Mouse (Mus musculus): ENCODE measurements around the gene Olfr812. TPM values are rescaled to one million over a fixed set of nuclear protein-coding genes. Genes with fewer than 3 reads are reported as not detected.
"Not testable (repeated sequence)": the region's sequence is repeated elsewhere in the genome, so short reads cannot be mapped to it uniquely, and the experiment has no call there.

The Olfr812 gene
- polyA plus RNA-seq (2014; fragmentation: Nextera tagmentation; extraction: Ambion mirVana) = not detected in 2 replicates

- Histone ChIP-seq H3K36me3 (ENCODE audit: control insufficient read depth, insufficient read depth, low read length) (no peaks in the 10 kb centered on the region), H3K9ac (ENCODE audit: low read depth, low read length) (no peak within 1 kb of the TSS), H3K4me3 (ENCODE audit: low read depth, low read length) (no peak within 1 kb of the TSS), H3K27me3 (replicated peaks; ENCODE audit: control insufficient read depth, insufficient read depth, low read length) (no peaks in the 10 kb centered on the region), H3K4me2 (no peak within 1 kb of the TSS), H3K9me3 (ENCODE audit: control insufficient read depth, low read length) (no peaks in the 10 kb centered on the region), H3K4me1 (replicated peaks; ENCODE audit: control insufficient read depth, insufficient read depth, low read length) (no peaks in the 10 kb centered on the region), H3K27ac (ENCODE audit: low read depth, low read length) (no peak within 1 kb of the TSS)
- DNase-seq (ENCODE audit: low spot score) (no peak), ATAC-seq (replicated peaks; ENCODE audit: low FRiP score) (no peak)
- 50% methylated on average over 1 of the region's 1 CpGs for WGBS
These were observed at the start of gene Olfr812 for GRCm38 (mm10) chr10:129845994-129846393. Gene Olfr812 (minus strand): TSS chr10:129846094.

GRCm38 (mm10) chr10:129885934-129886333 is 40.0 kb upstream of the Olfr812 start:
- Histone ChIP-seq H3K9me3 (ENCODE audit: control insufficient read depth, low read length) (no peaks in the 10 kb centered on the region; the same call in 1 of the 2 replicates), H3K27ac (ENCODE audit: low read depth, low read length) (no peak overlapping the region), H3K4me3 (ENCODE audit: low read depth, low read length) (no peak overlapping the region), H3K4me2 (no peak overlapping the region), H3K4me1 (replicated peaks; ENCODE audit: control insufficient read depth, insufficient read depth, low read length) (no peaks in the 10 kb centered on the region), H3K36me3 (ENCODE audit: control insufficient read depth, insufficient read depth, low read length) (no peaks in the 10 kb centered on the region), H3K27me3 (replicated peaks; ENCODE audit: control insufficient read depth, insufficient read depth, low read length) (no peaks in the 10 kb centered on the region), H3K9ac (ENCODE audit: low read depth, low read length) (no peak overlapping the region)
- 85% methylated on average over 7 of the region's 7 CpGs for WGBS
- no peak for DNase-seq (ENCODE audit: low spot score)
- ATAC-seq (replicated peaks; ENCODE audit: low FRiP score) = no peak

- not testable (repeated sequence) for H3K27ac ChIP-seq (ENCODE audit: low read depth, low read length); H3K9ac ChIP-seq (ENCODE audit: low read depth, low read length); H3K9me3 ChIP-seq (ENCODE audit: control insufficient read depth, low read length); H3K36me3 ChIP-seq (ENCODE audit: control insufficient read depth, insufficient read depth, low read length); ATAC-seq (replicated peaks; ENCODE audit: low FRiP score); H3K4me3 ChIP-seq (ENCODE audit: low read depth, low read length); DNase-seq (ENCODE audit: low spot score); H3K4me2 ChIP-seq; H3K4me1 ChIP-seq (replicated peaks; ENCODE audit: control insufficient read depth, insufficient read depth, low read length); H3K27me3 ChIP-seq (replicated peaks; ENCODE audit: control insufficient read depth, insufficient read depth, low read length)
- 63% methylated on average over 6 of the region's 6 CpGs for WGBS
These were observed 39.6 kb upstream of the Olfr812 start for GRCm38 (mm10) chr10:129885496-129885895.

GRCm38 (mm10) chr10:129879751-129880150 is 33.9 kb upstream of the Olfr812 start, which contains the start of gene Olfr814:
Gene Olfr814 (minus strand): TSS chr10:129879851.
- not testable (repeated sequence) for ATAC-seq (replicated peaks; ENCODE audit: low FRiP score); H3K4me3 ChIP-seq (ENCODE audit: low read depth, low read length); H3K27ac ChIP-seq (ENCODE audit: low read depth, low read length); H3K27me3 ChIP-seq (replicated peaks; ENCODE audit: control insufficient read depth, insufficient read depth, low read length); DNase-seq (ENCODE audit: low spot score); H3K9me3 ChIP-seq (ENCODE audit: control insufficient read depth, low read length); H3K36me3 ChIP-seq (ENCODE audit: control insufficient read depth, insufficient read depth, low read length); H3K9ac ChIP-seq (ENCODE audit: low read depth, low read length); H3K4me2 ChIP-seq; H3K4me1 ChIP-seq (replicated peaks; ENCODE audit: control insufficient read depth, insufficient read depth, low read length)
- WGBS = no CpG with 5 or more reads among the region's 1 CpGs

- Histone ChIP-seq H3K9me3 (ENCODE audit: control insufficient read depth, low read length) (no peaks in the 10 kb centered on the region), H3K4me1 (replicated peaks; ENCODE audit: control insufficient read depth, insufficient read depth, low read length) (no peaks in the 10 kb centered on the region), H3K9ac (ENCODE audit: low read depth, low read length) (no peak within 1 kb of the TSS), H3K4me3 (ENCODE audit: low read depth, low read length) (no peak within 1 kb of the TSS), H3K27ac (ENCODE audit: low read depth, low read length) (no peak within 1 kb of the TSS), H3K4me2 (no peak within 1 kb of the TSS), H3K36me3 (ENCODE audit: control insufficient read depth, insufficient read depth, low read length) (no peaks in the 10 kb centered on the region), H3K27me3 (replicated peaks; ENCODE audit: control insufficient read depth, insufficient read depth, low read length) (no peaks in the 10 kb centered on the region)
- no peak for DNase-seq (ENCODE audit: low spot score)
- ATAC-seq (replicated peaks; ENCODE audit: low FRiP score) = no peak
These were observed 9.2 kb upstream of the Olfr812 start, which contains the start of gene Olfr813 for GRCm38 (mm10) chr10:129855067-129855466. Gene Olfr813 (plus strand): TSS chr10:129855367.

GRCm38 (mm10) chr10:129847343-129847742 is 1.4 kb upstream of the Olfr812 start:
- Histone ChIP-seq H3K9ac (ENCODE audit: low read depth, low read length) (no peak overlapping the region), H3K27ac (ENCODE audit: low read depth, low read length) (no peak overlapping the region), H3K36me3 (ENCODE audit: control insufficient read depth, insufficient read depth, low read length) (no peaks in the 10 kb centered on the region), H3K4me1 (replicated peaks; ENCODE audit: control insufficient read depth, insufficient read depth, low read length) (no peaks in the 10 kb centered on the region), H3K4me2 (no peak overlapping the region), H3K4me3 (ENCODE audit: low read depth, low read length) (no peak overlapping the region), H3K27me3 (replicated peaks; ENCODE audit: control insufficient read depth, insufficient read depth, low read length) (no peaks in the 10 kb centered on the region), H3K9me3 (ENCODE audit: control insufficient read depth, low read length) (no peaks in the 10 kb centered on the region)
- no peak for ATAC-seq (replicated peaks; ENCODE audit: low FRiP score)
- DNase-seq (ENCODE audit: low spot score) = no peak
- 76% methylated on average over 1 of the region's 1 CpGs for WGBS

GRCm38 (mm10) chr10:129804296-129804695 is 41.6 kb downstream of the Olfr812 start, which contains the start of gene Olfr811:
Gene Olfr811 (minus strand): TSS chr10:129804396.
- 73% methylated on average over 4 of the region's 4 CpGs for whole genome bisulfite sequencing
- H3K27me3 ChIP-seq (replicated peaks; ENCODE audit: control insufficient read depth, insufficient read depth, low read length) = no peaks in the 10 kb centered on the region
- H3K27ac ChIP-seq (ENCODE audit: low read depth, low read length) = no peak within 1 kb of the TSS
- no peak for ATAC-seq (replicated peaks; ENCODE audit: low FRiP score)
- no peaks in the 10 kb centered on the region for H3K36me3 ChIP-seq (ENCODE audit: control insufficient read depth, insufficient read depth, low read length)
- no peaks in the 10 kb centered on the region for H3K9me3 ChIP-seq (ENCODE audit: control insufficient read depth, low read length)
- no peak within 1 kb of the TSS for H3K4me2 ChIP-seq
- no peaks in the 10 kb centered on the region for H3K4me1 ChIP-seq (replicated peaks; ENCODE audit: control insufficient read depth, insufficient read depth, low read length)
- no peak within 1 kb of the TSS for H3K4me3 ChIP-seq (ENCODE audit: low read depth, low read length)
- no peak for DNase-seq (ENCODE audit: low spot score)
- H3K9ac ChIP-seq (ENCODE audit: low read depth, low read length) = no peak within 1 kb of the TSS

GRCm38 (mm10) chr10:129794817-129795216 is 51.1 kb downstream of the Olfr812 start, which contains the start of gene Olfr810:
Gene Olfr810 (minus strand): TSS chr10:129794917.
- H3K4me3 ChIP-seq (ENCODE audit: low read depth, low read length) = no peak within 1 kb of the TSS
- H3K36me3 ChIP-seq (ENCODE audit: control insufficient read depth, insufficient read depth, low read length) = no peaks in the 10 kb centered on the region
- DNase-seq (ENCODE audit: low spot score) = no peak
- no peak within 1 kb of the TSS for H3K4me2 ChIP-seq
- no peaks in the 10 kb centered on the region for H3K27me3 ChIP-seq (replicated peaks; ENCODE audit: control insufficient read depth, insufficient read depth, low read length)
- H3K9me3 ChIP-seq (ENCODE audit: control insufficient read depth, low read length) = no peaks in the 10 kb centered on the region
- ATAC-seq (replicated peaks; ENCODE audit: low FRiP score) = no peak
- no peak within 1 kb of the TSS for H3K9ac ChIP-seq (ENCODE audit: low read depth, low read length)
- no peaks in the 10 kb centered on the region for H3K4me1 ChIP-seq (replicated peaks; ENCODE audit: control insufficient read depth, insufficient read depth, low read length)
- H3K27ac ChIP-seq (ENCODE audit: low read depth, low read length) = no peak within 1 kb of the TSS

All from liver, embryonic 11.5 days (tissue).